Mouse (Mus musculus) inflammation-experienced regulatory T-cells, adult 6 months (primary cell): ENCODE data around the gene Ppp6r3. TPM values are rescaled to one million over a fixed set of nuclear protein-coding genes. Genes with fewer than 3 reads are reported as not detected.

Experiments
- ATAC-seq: one replicate; pipeline ENCODE4 v1.8.0; 2017
- polyA plus RNA-seq, 3 experiments: library from polyadenylated mRNA; unstranded; fragments of 100-300 nt; shearing (Covaris generic); gene quantifications; one replicate each; pipeline ENCODE4 v1.2.1; 2017

Ppp6r3 gene
- 10 to 100 TPM; 67.2 to 92.1 (median 71.5) TPM for polyA plus RNA-seq

DNA sequence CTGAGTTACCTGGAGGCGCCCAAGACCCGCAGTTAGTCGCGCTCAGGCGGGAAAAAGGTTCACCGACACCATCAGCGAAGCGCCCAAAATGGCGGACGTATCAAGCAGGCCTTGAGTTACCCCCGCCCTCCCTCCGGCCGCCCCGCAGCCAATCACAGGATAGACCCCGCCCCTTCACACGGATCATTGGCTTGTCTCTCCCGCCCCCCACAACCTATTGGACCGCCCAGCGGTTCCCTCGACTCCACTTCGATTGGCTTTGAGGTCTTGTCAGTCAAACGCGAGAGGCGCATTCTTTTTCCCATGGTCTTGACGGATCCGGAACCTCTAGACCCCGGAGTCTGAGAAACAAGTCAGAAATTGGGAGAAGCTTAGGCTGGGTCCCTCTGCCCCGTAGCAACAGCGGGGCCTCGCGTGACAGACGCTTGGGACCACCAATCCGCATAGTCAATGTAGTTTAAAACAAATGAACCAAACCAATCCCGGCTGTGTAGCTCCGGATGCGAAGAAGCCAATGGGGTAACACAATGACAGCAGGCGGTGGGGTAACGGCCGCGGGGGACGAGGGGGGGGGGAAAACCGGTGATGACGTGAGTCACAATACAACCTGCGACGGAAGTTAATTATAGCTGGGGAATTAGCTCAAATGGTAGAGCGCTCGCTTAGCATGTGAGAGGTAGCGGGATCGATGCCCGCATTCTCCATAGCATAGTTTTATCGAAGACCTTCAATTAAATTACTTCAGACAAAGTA lies at the start of gene Ppp6r3:
Gene Ppp6r3 (minus strand): TSS at position 118 of the 753 bp plus-strand sequence.
- ATAC-seq, result peak; percentile 92

DNA sequence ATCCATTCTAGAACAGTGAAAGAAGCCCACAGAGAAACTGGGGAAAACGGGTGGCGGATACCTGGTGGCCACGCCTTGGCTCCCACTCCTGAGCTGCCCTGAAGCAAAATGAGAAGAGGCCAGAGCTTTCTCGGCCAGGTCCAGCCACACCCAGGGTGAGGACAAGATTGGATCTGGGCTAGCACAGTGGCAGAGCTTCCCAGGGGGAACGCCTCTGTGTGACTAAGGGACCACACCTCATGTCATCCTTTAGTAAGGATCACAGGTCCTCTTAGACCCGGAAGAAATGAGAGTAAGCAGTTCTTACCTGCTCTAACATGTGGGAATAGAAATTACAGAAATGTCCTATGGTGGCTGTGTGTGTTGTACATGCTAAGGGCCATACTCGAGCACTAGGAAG lies 49.6 kb upstream of the Ppp6r3 start:
- ATAC-seq, result no peak

DNA sequence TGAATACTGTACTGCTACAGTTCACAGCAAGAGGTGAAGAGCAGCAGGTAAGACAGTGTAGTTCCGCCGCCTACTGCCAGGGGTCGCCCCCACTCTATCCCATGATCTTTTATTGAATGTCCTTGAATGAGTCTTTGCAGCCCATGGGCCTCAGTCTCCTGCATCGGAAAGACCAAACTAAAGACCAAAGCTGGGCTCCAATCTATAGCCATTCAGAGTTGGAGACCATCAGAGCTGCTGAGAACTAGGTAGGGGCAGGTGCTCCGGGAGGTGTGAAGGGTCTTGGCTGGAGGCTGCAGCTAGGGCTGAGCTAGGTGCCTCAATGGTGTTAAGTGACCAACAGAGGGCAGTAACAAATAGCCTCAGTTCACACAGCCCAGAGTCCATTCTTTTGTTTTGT lies 48.3 kb upstream of the Ppp6r3 start:
- no peak for ATAC-seq

DNA sequence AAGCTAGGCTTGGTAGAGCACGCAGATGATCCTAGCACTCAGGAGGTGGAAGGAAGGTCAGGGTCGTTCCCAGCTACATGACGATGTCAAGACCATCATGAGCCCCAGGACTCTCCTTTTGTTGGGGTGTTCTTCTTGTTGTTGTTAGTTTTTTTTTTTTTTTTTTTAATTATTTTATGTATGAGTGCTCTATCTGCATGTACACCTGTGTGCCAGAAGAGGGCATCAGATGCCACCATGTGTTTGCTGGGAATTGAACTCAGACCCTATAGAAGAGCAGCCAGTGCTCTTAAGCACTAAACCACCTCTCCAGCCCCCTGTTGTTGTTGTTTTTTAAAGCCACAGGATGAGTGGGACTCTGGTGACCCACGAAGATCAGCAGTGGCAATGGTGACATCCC lies 47.7 kb upstream of the Ppp6r3 start:
- ATAC-seq, result no peak

DNA sequence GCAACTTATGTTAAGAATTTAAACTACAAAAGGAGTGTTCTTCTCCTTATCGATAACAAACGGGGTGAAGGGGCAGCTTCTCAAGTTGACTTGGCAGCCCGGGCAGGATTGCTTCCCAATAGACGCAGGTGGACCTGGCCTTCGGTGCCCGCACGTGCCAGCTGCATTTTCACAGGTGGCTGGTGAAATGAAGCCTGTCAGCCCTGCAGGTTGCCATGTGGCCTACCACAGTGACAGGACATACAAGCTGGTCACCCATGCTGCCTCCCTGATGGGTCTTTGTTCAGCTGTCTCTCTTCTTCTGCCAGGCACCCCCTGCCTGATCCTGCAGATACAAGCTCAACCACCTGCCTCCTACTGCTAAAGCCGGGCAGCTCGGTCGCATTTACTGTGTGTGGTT lies 45.3 kb upstream of the Ppp6r3 start:
- ATAC-seq, result no peak

DNA sequence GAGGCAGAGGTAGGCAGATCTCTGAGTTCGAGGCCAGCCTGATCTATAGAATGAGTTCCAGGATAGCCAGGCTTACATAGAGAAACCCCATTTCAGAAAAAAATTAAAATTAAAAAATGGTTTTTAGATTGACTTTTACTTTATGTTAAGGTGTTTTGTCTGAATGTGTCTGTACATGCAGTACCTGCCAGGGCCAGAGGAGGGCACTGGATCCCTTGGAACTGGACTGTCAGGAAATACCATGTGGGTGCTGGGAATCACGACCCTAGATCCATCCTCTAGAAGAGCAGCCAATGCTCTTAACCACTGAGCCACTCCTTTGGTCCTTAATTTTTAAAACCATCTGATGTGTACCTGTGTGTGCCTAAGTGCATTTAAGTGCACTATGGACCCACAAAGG lies 43.8 kb upstream of the Ppp6r3 start:
- no peak for ATAC-seq

DNA sequence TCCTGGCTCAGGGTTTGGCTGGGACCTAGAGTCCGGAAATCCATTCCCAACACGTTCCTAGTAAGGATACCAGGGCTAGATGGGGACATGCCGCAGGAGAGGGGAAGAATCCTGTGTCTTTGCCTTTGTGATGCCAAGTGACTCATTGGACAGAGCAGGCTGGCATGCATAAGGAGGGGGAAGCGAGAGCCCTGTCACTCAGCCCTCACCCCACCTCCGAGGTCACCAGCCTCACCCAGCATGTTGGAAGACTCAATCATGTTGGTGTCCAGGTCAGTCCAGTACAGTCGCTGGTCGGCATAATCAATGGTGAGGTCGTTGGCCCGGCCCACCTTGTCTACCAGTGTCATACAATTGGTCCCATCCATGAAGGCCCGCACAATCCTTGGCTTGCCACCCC lies 38.4 kb upstream of the Ppp6r3 start:
- ATAC-seq, result no peak

DNA sequence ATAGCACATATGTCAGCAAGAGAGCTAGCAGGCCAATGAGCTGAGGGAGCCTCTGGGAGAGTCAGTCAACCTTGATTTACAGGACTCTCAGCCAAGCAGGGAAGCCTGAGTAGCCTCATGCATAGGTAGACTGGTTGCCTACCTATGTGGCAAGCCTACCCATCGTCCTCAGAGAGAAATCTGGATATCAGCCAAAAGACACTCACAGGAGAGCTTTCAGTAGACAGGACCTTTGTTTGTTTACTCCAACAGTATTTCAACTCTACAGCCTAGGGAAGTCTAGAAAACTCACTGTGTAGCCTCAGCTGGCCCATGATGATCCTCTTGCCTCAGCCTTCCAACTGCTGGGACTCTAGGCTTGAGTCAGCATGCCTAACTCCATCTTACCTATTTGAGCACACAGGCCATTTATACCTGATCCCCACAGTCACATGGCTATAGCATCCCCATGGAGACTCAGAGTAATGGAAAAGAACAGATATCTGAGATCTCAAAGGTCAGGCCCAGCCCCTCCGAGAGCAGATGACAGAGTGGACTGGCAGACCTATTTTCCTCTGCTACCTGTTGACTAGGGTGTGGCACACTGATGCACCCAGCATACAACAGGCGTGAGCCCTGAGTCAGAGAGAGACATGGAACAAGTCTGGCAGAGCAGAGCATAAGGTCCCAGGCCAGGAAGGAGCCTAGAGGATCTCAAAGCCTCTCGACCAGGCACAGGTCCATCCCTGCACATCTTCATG lies 37.2 kb upstream of the Ppp6r3 start:
- ATAC-seq, result no peak

DNA sequence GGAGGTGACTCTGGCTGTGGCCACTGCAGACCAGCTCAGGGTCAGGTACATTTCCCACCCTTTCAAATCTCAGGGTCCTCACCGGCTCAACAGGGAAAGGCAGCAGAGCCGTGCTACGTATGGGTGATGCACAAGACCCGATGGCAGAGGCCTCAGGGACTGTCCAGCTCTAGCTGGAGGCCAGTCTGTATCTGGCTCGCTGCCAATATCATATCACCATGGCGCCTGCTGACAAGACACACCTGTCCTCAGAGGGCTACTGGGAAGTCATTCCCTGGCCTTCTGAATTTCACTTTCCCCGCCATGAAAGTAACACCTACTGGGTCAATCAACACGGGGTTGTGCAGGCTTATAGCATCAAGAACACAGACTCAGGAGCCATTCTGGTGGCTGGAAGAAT lies 36.2 kb upstream of the Ppp6r3 start:
- no peak for ATAC-seq

DNA sequence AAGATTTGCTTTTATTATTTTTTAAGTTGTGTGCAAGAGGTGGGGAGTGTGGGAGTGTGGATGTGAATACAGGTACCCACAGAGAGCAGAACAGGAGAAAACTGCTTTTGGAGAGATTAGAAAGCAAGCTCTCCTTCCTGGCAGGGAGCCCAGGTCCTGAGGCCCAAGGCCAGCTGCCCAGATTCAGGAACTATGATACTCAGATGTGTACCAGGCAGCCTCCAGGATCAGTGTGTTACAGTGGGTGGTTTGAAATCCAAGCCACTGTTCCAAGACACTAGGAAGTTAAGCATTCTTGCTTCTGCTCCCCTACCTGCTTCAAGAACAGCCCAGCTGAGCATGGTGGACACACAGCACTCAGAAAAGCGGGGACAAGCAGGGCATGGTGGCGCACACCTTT lies 35.3 kb upstream of the Ppp6r3 start:
- no peak for ATAC-seq

DNA sequence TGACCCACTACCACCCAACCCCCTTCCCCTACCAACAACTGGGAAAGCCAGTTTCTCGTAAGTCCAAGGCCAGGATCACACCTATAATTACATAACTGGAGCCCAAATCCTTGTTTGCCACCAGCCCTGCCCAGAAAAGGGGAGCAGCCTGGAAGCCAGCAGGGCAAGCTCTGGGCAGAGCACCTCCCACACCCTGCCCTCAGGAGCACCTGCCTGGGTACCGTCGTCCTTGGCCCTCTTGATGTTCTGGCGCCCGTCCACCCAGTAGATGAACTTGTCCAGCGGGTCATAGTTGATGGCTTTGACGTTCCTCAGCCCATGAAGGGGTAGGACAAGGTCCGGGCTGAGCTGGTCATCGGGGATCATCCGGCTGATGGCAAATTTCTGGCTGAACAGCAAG lies 34.3 kb upstream of the Ppp6r3 start:
- ATAC-seq, result no peak

DNA sequence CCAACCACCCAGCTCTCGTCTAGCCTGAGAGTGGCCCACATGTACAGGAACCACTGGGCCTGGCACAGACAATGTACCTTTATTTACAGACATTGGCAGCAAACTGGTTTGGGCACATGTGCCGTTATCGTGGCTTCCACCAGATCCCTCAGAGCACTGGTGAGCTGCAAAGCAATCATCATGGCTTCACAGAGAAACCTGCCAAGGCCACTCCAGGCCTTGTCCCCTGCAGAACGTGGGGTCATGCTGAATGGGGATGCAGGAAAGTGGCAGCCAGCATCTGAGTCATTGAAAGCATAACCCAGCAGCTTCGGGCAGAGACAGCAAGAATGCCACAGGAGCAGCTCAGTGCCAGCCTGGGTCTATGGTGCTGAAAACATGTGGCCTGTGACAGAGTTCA lies 18.8 kb upstream of the Ppp6r3 start:
- ATAC-seq, result no peak

DNA sequence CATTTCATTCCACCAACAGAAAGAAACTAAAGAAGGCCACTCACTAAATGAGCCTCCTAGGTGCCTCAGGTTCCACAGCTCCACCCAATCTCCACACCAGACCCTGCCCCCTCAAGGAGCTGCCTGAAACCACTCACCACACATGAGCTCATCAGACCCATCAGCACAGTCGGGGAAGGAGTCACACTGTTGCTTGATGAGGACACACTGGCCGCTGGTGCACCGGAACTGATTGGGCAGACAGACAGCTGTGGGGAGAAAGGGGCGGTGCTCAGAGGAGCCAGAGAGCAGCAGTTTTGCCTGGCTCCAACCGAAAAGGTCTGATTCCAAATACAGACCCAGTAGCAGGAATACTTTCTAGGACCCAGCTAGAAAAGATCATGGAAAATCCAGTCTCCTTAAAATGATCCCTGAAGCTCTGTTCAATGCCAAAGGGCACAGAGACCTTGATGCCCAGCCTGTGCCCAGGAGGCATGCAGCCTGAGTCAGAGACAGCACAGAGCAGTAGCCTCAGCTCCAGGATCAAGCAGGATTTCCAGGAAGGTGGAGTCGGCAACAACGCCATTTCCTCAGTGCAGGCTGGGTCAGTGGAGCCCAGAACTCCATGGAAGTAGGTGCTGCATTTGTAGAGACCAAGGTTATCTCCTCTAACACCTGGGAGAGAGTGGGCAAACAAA lies 18.0 kb upstream of the Ppp6r3 start:
- no peak for ATAC-seq

DNA sequence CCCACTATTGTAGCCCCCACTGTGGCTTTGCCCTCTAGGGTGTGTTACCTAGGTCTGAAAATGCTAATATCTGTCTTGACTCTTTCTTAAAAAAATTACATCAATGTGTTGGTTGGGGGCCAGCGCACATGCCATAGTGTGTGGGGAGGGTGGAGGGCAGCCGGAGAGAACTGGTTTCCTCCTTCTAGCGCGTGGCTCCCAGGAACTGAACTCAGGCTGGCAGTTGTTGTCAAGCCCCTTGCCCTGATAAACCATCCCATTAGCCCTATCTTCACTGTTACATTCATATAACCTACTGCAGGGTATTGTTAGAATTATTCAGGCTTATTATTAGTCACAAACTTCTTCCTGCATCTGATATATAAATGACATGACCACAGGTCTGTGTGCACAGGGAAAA lies 14.4 kb upstream of the Ppp6r3 start:
- no peak for ATAC-seq

DNA sequence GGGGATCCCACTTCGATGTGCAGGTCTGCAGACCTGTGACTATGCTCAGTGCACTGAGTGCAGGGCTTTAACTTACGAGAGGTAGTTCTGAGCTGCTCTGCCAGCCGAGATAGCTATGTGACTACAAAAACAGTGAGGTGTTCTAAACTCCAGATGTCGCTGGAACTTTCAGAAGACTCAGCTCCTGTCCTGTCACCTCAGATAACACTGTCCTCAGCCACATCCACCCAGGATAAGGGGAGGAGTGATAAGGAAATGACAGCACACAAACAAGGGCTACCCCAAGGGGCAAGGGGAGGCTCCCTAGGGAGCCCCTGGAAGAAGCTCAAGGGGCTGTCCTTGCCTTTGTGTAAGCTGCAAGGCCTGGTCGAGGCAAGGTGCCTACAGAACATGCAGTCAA lies 14.0 kb upstream of the Ppp6r3 start:
- no peak for ATAC-seq

DNA sequence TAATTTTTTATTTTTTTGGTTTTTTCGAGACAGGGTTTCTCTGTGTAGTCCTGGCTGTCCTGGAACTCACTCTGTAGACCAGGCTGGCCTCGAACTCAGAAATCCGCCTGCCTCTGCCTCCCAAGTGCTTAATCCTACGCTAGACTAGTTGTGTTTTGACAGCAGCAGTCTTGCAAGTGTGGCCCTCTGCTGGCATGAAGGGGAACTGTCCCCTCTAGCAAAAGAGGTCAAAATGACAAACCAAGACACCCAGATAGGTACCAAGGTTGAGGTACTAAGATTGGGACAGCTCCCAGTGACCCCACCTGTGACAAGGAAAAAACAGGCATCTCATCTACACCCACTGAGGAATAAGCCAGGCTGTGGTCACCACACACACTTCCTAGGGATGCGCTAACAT lies 12.2 kb upstream of the Ppp6r3 start:
- ATAC-seq, result peak; percentile 41

DNA sequence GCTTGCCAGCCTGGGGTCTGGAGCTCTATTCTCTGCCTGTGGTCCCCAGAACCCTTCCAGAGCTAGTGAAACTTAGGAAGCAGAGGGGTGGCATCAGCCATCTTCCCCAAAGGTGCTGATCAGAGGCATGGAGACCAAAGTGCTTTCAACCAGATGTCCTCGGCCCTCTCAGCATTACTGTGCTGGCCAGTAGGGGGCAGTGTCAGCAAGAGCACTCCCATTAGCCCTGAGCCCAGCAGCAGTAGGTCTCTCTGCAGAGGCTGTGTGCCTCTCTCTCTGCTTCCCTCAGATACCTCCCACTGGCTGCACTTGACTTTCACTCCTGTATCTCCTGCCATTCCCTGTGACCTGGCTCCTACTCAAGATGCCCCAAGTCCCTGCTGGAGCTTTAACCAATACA lies 11.0 kb upstream of the Ppp6r3 start:
- ATAC-seq, result no peak

DNA sequence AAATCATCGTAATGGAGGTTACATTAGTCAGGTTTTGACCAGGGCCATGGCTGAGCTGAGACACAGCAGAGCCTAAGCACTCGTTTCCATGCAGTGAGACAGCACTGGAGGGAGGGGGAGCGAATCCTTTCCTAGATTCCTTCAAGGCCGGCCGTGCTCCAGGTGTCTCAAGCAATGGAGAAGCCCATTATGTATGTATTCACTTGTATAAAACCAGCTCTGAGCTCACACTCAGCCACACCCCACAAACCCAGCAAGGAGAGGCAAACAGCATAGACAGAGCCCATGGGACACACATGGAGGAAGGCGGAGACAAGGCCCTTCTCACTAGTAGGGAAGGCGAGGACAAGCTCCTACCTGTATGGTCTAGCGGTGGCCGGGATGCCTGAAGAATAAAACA lies 10.5 kb upstream of the Ppp6r3 start:
- no peak for ATAC-seq

DNA sequence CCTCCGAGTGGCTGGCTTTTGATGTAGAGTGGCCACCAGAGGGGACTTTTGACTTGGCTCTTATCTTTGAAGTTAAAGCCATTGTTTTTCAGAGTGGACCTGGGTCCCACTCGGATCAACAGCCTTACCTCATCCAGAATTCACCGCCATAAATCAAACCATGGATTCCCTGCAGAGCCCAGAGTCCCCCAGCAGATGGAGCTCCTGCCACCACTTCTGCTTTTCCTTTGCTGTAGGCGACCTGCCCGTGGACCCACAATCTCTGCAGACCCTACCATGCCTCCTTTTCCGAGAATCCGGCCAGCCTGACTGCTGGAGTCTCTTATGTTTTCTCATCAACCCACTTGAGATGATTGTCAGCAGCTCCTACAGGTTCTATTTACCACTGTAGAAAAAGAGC lies 5.8 kb upstream of the Ppp6r3 start:
- ATAC-seq, result no peak

DNA sequence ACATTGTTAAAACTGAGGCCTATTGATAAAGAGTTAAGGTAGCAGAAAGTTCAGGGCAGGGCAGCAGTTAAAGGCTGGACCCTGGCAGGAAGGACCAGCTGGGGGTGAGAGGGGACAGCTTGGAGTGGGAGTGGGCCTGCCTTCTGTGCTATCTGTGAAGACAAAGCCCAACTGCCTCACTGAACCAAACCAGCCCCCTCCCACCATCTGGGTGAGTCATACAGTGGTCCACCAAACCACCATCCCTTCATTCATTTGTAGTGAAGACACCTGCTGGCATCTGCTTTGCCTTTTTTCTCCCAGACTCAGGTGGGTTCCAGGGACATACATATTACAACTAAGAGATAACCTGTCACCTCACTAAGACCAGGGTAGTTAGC lies 2.4 kb upstream of the Ppp6r3 start:
- no peak for ATAC-seq

DNA sequence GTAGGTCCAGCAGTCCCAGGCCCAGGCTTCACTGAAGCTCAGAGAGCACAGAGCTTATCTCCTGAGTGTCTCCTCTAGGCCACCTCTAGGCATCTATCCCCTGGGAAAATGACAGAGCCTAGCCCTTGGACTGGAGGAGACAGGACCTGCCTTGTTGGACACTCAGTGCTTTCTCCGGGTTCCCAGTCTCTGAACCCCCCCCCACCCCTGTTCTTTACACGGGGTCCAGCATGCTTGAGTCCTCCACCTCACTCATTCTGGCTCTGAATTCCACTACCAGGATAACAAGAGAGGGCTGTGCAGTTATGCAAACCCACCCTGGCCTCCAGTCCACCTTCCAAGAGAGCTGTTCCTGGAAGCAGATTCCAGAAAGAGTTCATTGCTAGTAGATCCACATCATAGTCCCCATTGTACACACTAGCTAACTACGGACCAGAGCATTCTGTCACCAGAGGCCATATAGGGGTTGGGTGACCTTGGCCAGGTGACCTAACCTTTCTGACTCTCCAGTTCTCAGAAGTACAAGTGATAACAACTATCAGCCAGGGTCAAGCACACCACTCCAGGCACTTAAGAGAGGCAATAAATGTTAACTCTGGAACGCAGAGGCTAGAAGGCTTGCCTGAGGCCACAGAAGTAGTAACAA lies 1.8 kb upstream of the Ppp6r3 start:
- no peak for ATAC-seq

DNA sequence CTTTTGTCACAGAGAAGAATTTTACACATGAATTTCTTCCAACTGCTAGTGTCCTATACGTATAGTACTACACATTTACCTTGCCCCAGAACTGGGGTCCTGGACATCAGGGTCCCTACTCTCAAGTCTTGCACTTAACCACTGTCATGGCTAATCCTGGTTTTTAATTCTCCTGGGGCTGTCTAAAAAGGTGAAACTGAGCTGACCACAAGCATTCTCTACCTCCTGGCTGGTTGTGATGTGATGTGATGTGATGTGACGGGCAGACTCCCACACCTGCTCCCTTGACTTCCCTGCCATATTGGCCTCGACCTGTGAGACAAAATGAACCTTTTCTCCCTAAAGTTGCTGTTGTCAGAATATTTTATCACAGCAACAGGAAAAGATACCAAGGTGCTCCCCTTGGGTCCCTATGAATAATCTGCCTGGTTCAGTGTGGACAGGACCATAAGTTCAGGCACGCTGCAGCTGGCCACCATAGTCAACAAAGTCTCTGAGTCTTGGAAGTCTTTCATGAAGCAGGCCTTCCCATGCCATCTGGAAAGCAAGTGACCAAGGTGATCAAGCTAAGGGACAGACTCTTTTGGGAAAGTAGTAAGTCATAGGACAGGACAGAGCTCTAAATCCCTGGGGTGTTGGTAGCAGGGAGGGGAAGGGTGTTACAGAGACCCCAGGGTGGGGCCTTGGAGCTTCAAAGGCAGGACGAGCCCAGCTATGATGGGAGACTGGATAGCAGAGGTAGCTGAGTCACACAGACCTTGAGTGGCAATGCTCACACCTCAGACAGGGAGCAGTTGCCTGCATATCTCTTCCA lies 1.1 kb upstream of the Ppp6r3 start:
- ATAC-seq, result no peak

DNA sequence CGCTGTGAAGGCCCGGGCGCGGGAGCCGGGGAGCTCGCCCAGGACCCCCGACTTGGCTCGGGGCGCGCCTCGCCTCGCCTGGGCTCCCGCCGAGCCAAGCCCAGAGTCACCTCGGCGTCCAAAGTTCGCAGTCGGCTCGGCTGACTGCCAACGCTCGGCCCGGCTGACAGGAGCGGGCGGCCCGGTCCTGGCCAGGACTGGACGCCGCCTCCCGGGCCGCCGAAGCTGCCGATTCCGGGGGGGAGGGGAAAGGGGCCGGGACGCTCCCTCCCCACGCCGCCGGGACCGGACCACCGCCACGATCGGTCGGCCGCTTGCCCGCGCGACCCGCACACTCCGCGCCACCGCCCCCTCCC lies 295 bp downstream of the Ppp6r3 start:
- ATAC-seq, result peak; percentile 4
